Mouse (Mus musculus) mesoderm, embryonic 11.5 days (tissue): ENCODE measurements around the gene Acot7.

Experiments used
- DNase-seq: peaks from one replicate; pipeline ENCODE4 v3.0.0-alpha.2; 2012; ENCODE audit warnings: low read depth, low spot score

Gene Acot7

DNA sequence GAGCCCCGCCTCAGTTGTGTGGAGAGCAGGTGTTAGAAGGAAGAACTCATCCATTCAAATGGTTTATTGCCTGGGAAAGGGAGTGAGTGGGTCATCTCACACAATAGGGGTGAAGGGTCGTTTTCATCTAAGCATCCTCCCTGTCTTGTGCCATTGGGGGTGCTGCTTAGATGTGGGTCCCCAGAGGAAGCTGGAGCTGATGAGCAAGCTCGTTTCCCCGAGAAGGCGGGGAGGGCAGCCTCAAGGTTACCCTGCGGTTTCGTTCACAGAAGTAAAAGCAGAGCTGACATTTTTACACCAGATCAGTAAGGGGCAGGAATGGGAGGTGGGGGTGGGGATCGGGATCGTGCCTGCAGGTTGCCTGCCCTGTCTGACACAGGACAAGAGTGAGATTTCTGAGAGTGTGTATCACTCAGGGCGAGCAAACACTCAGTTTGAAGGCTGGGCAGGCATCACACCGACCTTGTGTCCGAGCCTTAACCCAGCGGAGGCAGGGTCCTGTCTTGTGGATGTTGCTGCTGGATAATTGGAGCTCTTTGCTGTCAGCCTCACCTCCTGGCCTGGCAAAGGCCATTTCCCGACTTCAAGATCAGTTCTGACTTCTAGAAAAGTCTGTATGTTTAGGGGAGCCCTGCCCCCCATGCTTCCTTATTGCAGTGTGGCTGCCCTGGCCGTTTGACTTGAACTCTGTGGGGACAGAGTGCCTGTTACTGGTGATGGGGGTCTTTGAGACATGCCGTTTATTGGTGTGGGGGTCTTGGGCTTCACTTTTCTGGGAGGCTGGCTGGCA is 1.2 kb downstream of the Acot7 start:
- DNase-seq: peak; percentile 41

- no peak for DNase-seq
Measured at GRCm38 (mm10) chr4:152179946-152180660, 2.2 kb downstream of the Acot7 start.

GRCm38 (mm10) chr4:152182205-152182604 is 4.3 kb downstream of the Acot7 start:
- DNase-seq: no peak

DNA sequence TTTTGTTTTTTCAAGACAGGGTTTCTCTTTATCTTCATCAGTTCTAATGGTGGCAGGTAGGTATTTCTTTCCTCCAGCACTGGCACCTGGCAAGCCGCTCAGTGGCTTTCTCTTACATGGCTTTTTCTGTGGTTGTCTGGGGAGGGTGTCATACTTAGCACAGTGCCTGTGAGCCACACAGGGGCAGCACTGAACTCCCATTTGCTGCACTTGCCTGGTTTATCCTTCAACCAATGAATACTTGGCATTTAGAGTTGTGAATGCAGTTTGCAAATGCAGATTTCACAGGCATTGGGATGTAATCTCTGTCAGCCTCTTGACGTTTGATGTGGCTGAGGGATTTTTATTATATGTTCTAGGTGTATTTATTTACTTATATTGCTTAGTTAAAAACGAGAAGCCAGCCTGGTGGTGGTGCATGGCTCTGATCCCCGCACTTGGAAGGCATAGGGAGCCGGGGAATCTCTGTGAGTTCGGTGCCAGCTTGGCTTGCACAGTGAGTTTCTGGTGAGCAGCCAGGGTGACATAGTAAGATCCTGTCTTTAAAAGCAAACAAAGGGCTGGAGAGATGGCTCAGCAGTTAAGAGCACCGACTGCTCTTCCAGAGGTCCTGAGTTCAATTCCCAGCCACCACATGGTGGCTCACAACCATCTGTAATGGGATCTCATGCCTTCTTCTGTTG is 6.6 kb downstream of the Acot7 start:
- no peak for DNase-seq

GRCm38 (mm10) chr4:152185137-152185509 is 7.2 kb downstream of the Acot7 start:
- peak; percentile 67 for DNase-seq

- peak; percentile 52 for DNase-seq
Measured at GRCm38 (mm10) chr4:152185510-152186204, 7.7 kb downstream of the Acot7 start.

GRCm38 (mm10) chr4:152186205-152187082 is 8.5 kb downstream of the Acot7 start:
- peak; percentile 36 for DNase-seq

DNA sequence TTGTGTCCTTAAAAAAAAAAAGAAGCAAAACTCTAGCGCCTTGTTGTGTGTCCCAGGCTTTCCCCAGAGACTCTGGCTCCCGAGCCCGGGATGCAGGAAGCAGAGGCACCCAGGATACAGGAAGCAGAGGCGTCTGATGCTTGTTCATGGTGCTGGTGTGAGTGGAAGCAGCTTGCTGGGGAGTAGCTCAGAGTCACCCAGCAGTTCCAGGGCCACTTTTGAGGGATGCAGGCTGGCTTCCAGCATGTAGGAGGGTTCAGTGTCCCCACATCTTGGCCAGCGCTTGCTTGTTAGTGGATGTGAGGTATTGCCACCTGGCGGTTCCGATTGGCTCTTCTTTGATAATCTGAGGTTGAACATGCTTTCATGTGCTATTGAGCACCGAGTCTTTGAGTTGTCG is 9.2 kb downstream of the Acot7 start:
- DNase-seq: no peak

GRCm38 (mm10) chr4:152188651-152189050 is 10.7 kb downstream of the Acot7 start:
- no peak for DNase-seq

- DNase-seq: no peak
Measured at GRCm38 (mm10) chr4:152189071-152189470, 11.1 kb downstream of the Acot7 start.

GRCm38 (mm10) chr4:152189691-152190090 is 11.8 kb downstream of the Acot7 start:
- no peak for DNase-seq

DNA sequence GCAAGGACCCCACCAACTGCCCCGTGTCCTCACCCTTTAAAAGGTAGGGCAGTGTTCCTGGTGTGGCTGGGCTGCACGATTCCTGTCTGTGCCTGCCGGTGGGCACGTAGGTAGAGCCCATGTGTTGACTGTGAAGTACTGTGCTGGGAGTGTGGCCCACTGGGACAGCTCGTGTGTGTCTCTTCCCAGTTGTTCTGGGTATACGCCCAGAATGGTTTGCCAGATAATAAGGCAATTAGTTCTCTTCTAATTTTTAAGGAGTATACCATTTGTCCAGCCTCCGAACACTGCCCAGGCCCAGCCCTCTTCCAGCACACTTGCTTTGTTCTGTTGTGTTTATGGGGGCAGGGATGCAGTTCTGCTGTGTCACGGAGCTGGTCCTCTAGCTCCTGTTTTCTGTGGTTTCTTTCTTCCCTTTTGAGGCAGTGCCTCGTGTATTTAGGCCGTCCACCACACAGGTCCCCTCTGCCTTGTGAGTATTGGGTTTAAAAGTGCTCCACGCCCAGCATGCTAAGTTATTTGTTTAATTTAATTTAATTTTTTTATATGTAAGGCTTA is 12.2 kb downstream of the Acot7 start:
- no peak for DNase-seq

DNA sequence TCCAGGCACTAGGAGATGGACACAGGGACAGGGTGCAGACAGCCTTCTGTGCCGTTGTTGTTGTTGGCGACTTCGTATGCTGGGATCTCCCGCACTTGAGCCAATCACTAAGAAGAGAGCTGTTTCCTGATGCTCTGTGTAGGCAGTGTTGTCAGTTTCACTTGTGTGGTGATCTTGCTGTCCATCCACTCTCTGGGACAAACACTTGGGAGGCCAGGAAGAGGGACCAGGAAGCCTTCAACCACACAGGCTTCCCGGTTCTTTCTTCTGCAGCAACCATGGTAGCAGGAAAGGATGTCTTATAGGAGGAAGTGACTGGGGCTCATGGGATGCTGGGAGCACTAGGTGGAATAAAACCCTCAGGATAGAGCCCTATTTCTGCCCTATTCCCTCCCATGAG is 12.8 kb downstream of the Acot7 start:
- DNase-seq: no peak

DNA sequence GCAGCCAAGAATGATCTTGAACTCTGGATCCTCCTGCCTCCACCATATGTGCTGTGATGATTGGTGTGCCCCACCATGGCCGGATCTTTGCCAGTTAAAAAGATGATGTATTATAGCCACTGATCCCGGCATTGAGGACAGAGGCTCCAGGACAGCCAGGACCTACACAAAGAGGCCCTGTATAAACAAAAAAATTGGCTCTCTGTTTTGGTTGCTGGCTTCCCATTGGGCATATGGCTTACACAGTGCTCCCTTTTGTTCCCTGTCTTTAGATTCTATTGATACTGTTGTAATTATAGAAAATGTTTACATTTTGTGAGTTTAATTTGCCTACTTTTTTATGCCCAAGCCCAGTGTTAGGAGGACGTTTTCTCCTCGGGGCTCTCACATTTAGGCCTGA is 14.6 kb downstream of the Acot7 start:
- DNase-seq: no peak

DNA sequence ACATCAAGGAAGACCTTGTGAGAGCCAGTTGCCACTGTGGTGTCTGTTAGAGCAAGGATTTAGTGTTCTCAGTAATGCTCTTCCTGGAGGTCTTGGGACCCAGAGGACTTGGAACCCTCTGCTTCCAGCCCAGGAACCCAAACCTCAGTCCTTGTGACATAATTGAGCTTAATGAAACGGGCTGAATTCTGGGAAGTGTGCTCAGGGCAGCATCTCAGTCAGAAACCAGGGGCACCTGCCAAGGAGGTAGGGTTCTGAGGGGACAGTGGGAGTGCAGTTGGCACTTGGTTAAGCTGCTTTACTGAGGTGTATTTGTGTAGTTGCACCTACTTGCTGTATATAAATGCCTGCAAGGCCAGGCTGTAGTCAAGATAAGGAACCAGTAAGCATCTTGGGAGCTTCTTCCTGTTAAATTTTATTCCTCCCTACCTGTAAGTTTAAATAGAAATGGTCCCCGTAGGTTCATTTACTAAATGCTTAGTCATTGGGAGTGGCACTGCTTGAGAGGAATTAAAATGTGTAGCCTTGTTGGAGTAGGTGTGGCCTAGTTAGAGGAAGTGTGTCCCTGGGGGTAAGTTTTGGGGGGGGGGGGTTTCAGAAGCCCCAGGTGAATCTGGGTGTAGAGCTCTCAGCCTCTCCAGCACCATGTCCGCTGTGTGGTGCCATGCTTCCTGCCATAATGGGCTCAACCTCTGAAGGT is 16.7 kb downstream of the Acot7 start:
- DNase-seq: no peak

- no peak for DNase-seq
Measured at GRCm38 (mm10) chr4:152196276-152196675, 18.3 kb downstream of the Acot7 start.

DNA sequence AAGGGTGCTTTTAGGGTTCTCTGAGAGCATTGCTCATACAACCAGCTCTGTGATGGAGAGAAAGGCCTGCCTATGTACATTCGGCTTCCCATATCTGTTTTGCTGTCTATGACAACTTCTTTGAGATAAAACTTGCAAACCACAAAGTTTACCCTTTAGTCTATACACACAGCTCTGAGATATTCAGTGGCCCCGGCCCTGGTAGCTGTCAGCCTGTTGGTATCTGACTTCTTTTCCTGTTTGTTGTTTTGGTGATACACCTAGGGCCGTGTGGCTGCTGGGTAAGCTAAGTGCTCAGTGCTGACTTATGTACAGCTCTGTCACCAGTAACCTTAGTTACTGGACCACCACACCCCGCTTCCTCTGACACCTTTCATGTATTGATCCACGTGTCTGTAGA is 19.6 kb downstream of the Acot7 start:
- no peak for DNase-seq

DNA sequence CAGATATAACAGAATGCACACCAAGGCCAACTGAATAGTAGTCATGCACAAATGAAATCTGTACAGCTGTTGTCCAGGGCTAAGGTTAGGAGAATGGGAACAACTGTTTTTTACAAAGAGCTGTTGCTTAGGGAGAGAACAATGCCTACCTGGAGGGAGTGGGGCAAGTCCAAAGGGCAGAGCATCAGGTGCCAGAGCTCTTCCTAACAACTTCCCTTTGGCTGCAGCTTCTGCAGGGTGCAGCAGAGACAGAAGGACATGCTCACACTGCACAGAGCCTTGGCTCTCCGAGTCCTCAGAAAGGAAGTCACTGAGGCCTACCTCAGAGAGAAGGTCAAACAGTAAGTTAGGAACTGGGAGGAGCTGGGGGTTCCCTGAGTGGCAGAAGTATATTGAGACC is 21.7 kb downstream of the Acot7 start:
- DNase-seq: no peak

DNA sequence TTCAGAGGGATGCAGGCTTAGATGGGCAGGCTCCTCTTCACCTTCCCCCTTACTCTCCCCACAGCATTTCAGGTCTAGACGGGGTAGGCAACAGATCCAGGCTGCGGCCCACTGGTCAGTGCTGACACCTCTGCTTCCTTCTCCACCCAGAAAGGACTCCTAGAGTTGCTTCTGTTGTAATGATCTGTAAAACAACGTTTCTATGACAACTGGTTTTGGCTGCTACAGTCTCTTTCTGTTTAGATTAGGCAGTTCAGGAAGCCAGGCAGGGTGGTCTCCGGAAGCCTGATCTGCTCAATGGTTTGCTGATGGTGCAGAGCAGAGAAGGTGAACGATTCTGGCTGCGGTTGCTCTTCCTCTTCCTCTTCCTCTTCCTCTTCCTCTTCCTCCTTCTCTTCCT is 23.6 kb downstream of the Acot7 start:
- no peak for DNase-seq

GRCm38 (mm10) chr4:152202418-152202817 is 24.5 kb downstream of the Acot7 start:
- DNase-seq: no peak
